Mouse (Mus musculus): ENCODE measurements around the gene Olfr1467. TPM values are rescaled to one million over a fixed set of nuclear protein-coding genes. Genes with fewer than 3 reads are reported as not detected.

Gene Olfr1467
- not detected for total RNA-seq (2021)
- long read RNA-seq, experiment 1: 0 reads
- long read RNA-seq, experiment 2: 0 reads

DNA sequence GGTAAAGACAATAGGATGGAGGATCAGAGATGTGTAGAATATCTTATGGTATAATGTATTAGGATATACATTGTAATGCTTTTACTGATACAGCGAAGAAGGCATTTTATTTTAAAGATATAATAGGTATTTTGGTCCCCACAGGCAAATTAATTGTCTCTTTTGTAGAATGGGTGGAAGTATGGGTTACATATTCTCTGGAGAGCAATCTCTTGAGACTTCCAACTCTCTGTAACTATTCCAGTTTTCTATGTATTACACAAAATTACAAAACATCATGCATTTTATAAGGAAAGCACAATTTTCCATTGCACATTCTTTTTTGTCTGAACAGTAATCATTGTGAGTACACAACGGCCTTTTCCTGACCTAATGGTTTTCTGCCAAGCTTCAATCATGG lies at the start of gene Olfr1467:
Olfr1467 (plus strand) TSS at position 301 of the 400 bp plus-strand sequence.
- no peak for DNase-seq
- intact Hi-C loops (cut with DNase I): no loop called here

DNA sequence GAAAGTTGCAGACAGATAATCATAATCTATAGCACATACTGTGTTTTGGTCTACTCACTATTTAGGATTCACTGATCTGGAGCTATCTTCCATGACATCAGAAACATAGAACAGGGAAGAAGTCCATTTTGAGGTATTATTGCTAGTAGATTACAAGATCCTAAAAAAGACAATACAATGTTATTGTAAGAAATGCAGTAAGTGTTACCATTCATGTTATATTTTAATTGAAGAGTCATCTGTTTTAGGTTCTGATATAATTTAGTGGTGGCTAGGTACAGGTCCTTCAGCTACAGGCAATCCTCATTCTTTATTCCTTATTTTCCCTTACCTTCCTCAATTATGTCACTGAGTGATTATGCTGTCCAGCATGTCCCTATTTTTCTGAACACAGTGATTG lies 46.6 kb upstream of the Olfr1467 start, which contains the start of gene Olfr1465:
Olfr1465 (minus strand) TSS at position 101 of the 400 bp plus-strand sequence.
- intact Hi-C loops (cut with DNase I): loop anchor here (2.0 kb wide), 1 partner anchor 33 kb away; no protein-coding TSS in a partner anchor
- DNase-seq: no peak

DNA sequence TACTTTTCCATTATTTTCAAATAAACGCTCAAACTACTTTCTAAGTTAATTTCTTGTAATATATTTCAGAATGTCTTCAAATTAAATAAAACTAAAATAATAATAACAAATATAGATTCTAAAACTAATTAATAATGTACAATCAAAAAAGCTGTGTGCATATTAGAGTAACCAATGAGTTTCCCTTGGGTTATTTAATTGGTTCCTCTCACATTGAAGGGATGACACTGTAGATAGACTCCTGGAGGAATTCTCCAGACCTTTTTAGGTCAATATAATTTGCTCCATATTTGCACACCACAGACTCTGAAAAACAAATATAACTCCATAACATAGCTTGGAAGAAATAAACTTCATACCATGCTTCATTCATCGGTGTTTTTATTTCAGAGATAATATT lies 23.5 kb upstream of the Olfr1467 start, which contains the start of gene Olfr1466:
Olfr1466 (plus strand) TSS at position 301 of the 400 bp plus-strand sequence.
- DNase-seq: no peak
- intact Hi-C loops (cut with DNase I): no loop called here

DNA sequence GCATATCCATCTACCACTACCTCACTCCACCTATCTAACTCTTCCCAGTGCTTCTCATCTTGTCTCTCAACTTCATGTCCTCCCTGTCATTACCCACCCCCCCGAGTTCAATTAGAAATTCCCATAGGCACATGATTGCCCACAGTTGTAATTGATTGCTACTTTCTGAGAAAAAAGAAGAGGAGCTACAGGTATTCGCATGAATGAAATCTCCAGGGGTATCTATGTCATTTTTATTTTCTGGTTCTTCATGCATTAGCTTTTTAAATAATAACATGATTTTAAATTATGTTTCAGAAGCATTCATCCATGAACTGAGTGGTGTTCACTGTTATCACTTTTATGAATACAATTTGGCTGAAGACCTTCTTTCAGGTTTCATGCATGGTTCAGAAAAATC lies 45.5 kb downstream of the Olfr1467 start, which contains the start of gene Olfr1469:
Olfr1469 (plus strand) TSS at position 301 of the 400 bp plus-strand sequence.
- intact Hi-C loops (cut with DNase I): no loop called here
- no peak for DNase-seq

Other genes with a start within 250 kb of the Olfr1467 start
- under 1 TPM; 0.05 to 0.07 TPM for gene Olfr1459, start 212.7 kb upstream of the Olfr1467 start, total RNA-seq (2021)
- gene Olfr1461, start 199.2 kb upstream of the Olfr1467 start, total RNA-seq (2021): not detected
- not detected for gene Olfr1462, start 176.5 kb upstream of the Olfr1467 start, total RNA-seq (2021)
- not detected for gene Olfr1463, start 130.9 kb upstream of the Olfr1467 start, total RNA-seq (2021)
- not detected for gene Olfr1465, start 46.7 kb upstream of the Olfr1467 start, total RNA-seq (2021)
- gene Olfr1466, start 23.4 kb upstream of the Olfr1467 start, total RNA-seq (2021): not detected
- gene Olfr1469, start 45.6 kb downstream of the Olfr1467 start, total RNA-seq (2021): not detected
- not detected for gene Olfr1471, start 81.2 kb downstream of the Olfr1467 start, total RNA-seq (2021)
- gene Olfr1472, start 93.8 kb downstream of the Olfr1467 start, total RNA-seq (2021): not detected
- not detected for gene Olfr1474, start 107.3 kb downstream of the Olfr1467 start, total RNA-seq (2021)
- gene Olfr1475, start 118.0 kb downstream of the Olfr1467 start, total RNA-seq (2021): not detected
- gene Olfr1477, start 138.3 kb downstream of the Olfr1467 start, total RNA-seq (2021): not detected
- not detected for gene Olfr1480, start 165.7 kb downstream of the Olfr1467 start, total RNA-seq (2021)
- not detected for gene Olfr1484, start 221.3 kb downstream of the Olfr1467 start, total RNA-seq (2021)